Comparison of ENCODE assay signal across 27 mouse cellular contexts in the genomic region with DNA sequence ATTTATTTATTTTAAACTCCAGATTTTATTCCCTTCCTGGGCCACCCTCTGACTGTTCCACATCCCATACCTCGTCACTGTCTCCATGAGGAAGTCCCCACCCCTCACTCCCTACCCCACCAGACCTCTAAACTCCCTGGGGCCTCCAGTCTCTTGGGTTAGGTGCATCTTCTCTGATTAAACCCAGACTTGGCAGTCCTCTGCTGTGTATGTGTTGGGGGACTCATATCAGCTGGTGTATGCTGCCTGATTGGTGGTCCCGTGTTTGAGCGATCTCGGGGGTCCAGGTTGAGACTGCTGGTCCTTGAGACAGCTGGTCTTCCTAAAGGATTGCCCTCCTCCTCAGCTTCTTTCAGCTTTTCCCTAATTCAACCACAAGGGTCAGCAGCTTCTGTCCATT.
"Had no signal": no experiment of that assay in that cellular context is flagged by ENCODE, and none has a peak within 500 bp of the region (broad histone marks: within the 10 kb centered on the region; RNA-seq: fewer than 3 reads in every experiment).

No protein-coding gene starts in this region.

- H3K9ac ChIP-seq: embryonic facial prominence, embryonic 12.5 days; embryonic facial prominence, embryonic 13.5 days; embryonic facial prominence, embryonic 15.5 days; forebrain, embryonic 12.5 days; forebrain, embryonic 13.5 days; forebrain, embryonic 15.5 days; forebrain, postnatal 0 days had no signal

- H3K4me3 ChIP-seq: embryonic facial prominence, embryonic 10.5 days; embryonic facial prominence, embryonic 12.5 days; embryonic facial prominence, embryonic 13.5 days; embryonic facial prominence, embryonic 15.5 days; erythroblast, embryonic 14.5 days; forebrain, embryonic 10.5 days; forebrain, embryonic 12.5 days; forebrain, embryonic 13.5 days; forebrain, embryonic 15.5 days; gastrocnemius, adult 2 months; heart, adult 2 months had no signal

- H3K9me3 ChIP-seq: embryonic facial prominence, embryonic 12.5 days; embryonic facial prominence, embryonic 13.5 days; embryonic facial prominence, embryonic 15.5 days; forebrain, embryonic 15.5 days had no signal

- ATAC-seq: forebrain, embryonic 13.5 days; forebrain, embryonic 14.5 days; forebrain, embryonic 15.5 days; forebrain, embryonic 16.5 days; forebrain, postnatal 0 days had no signal

- H3K27ac ChIP-seq: embryonic facial prominence, embryonic 10.5 days; embryonic facial prominence, embryonic 12.5 days; embryonic facial prominence, embryonic 13.5 days; embryonic facial prominence, embryonic 15.5 days; forebrain, embryonic 10.5 days; forebrain, embryonic 12.5 days; forebrain, embryonic 13.5 days; forebrain, embryonic 15.5 days; gastrocnemius, adult 2 months; heart, adult 2 months had no signal

- H3K36me3 ChIP-seq: embryonic facial prominence, embryonic 12.5 days; embryonic facial prominence, embryonic 13.5 days; embryonic facial prominence, embryonic 15.5 days; forebrain, embryonic 12.5 days; forebrain, embryonic 15.5 days had no signal

- H3K27me3 ChIP-seq: embryonic facial prominence, embryonic 12.5 days; embryonic facial prominence, embryonic 13.5 days; embryonic facial prominence, embryonic 15.5 days; forebrain, embryonic 12.5 days; forebrain, embryonic 13.5 days; forebrain, embryonic 15.5 days had no signal

- DNase-seq: cerebellum, adult 2 months; cerebellum, adult 8-10 months; cerebellum, adult 9-10 months; cerebellum, adult 9-11 months; cerebellum, postnatal 10 days; cerebellum, postnatal 14 days; cerebellum, postnatal 25 days; cerebellum, postnatal 36 days; embryo, embryonic 11 days; forebrain, postnatal 0 days; gastrocnemius, adult 2 months; gastrocnemius, postnatal 10 days; gastrocnemius, postnatal 14 days; gastrocnemius, postnatal 25 days; gastrocnemius, postnatal 36 days; heart, adult 2 months had no signal

- H3K4me2 ChIP-seq: embryonic facial prominence, embryonic 12.5 days; embryonic facial prominence, embryonic 13.5 days; embryonic facial prominence, embryonic 15.5 days; forebrain, embryonic 12.5 days; forebrain, embryonic 13.5 days; forebrain, embryonic 15.5 days had no signal
